Mouse (Mus musculus) hindbrain, embryonic 14.5 days (tissue): ENCODE data around the gene Smtnl2. TPM values are rescaled to one million over a fixed set of nuclear protein-coding genes. Genes with fewer than 3 reads are reported as not detected.
"Not testable (repeated sequence)": the region's sequence is repeated elsewhere in the genome, so short reads cannot be mapped to it uniquely, and the experiment has no call there.

Experiments
- ATAC-seq: fragments of 200-750 bp; cut with Nextera tagmentation; 2 replicates; pipeline ENCODE4 v1.8.0; 2017; ENCODE audit warnings: moderate number of reproducible peaks, mild to moderate bottlenecking, moderate TSS enrichment, moderate library complexity; ENCODE audit not compliant: low FRiP score
- DNase-seq: peaks from one replicate; pipeline ENCODE4 v3.0.0-alpha.2; 2015; ENCODE audit warnings: low spot score
- H3K27ac ChIP-seq: fragments of 300-500 bp; sonication (generic); 2 replicates; pipeline ENCODE4 v1.5.1; 2014; ENCODE audit warnings: mild to moderate bottlenecking, moderate library complexity
- H3K27me3 ChIP-seq: fragments of 300-500 bp; sonication (generic); 2 replicates; pipeline ENCODE4 v1.6.1; 2014; ENCODE audit warnings: mild to moderate bottlenecking, low read length, mixed read lengths; ENCODE audit not compliant: control insufficient read depth, insufficient read depth
- H3K36me3 ChIP-seq: fragments of 300-500 bp; sonication (generic); replicated peaks from 2 replicates; pipeline ENCODE4 v1.6.1; 2014; ENCODE audit not compliant: control insufficient read depth, insufficient read depth
- H3K4me1 ChIP-seq: fragments of 300-500 bp; sonication (generic); replicated peaks from 2 replicates; pipeline ENCODE4 v1.6.1; 2014; ENCODE audit warnings: antibody characterized with exemption, low read length, mixed read lengths; ENCODE audit not compliant: control insufficient read depth, insufficient read depth
- H3K4me2 ChIP-seq: fragments of 300-500 bp; sonication (generic); replicated peaks from 2 replicates; pipeline ENCODE4 v1.6.1; 2014; ENCODE audit warnings: mild to moderate bottlenecking, moderate library complexity
- H3K4me3 ChIP-seq: fragments of 300-500 bp; sonication (generic); replicated peaks from 2 replicates; pipeline ENCODE4 v1.5.1; 2014; ENCODE audit warnings: mild to moderate bottlenecking, low read length
- H3K9ac ChIP-seq: fragments of 300-500 bp; sonication (generic); 2 replicates; pipeline ENCODE4 v1.6.1; 2014
- H3K9me3 ChIP-seq: fragments of 300-500 bp; sonication (generic); 2 replicates; pipeline ENCODE4 v1.6.1; 2016; ENCODE audit warnings: low read length; ENCODE audit not compliant: control insufficient read depth
- WGBS: fragments of 180-500 bp; shearing (Covaris S2); extraction: QIAGEN DNeasy Blood & Tissue Kit; methylation state at CpG from one replicate; pipeline ENCODE4 v1.1.7; 2014; 5-methylcytosine and 5-hydroxymethylcytosine counted together
- polyA plus RNA-seq: library from polyadenylated mRNA; unstranded; fragments of >200 nt; fragmentation: Nextera tagmentation; extraction: Ambion mirVana; gene quantifications from 2 replicates; pipeline ENCODE4 v1.2.1, GENCODE M21; 2014

The Smtnl2 gene
- polyA plus RNA-seq, 1 experiment from 2014 or later = 4.8 TPM

GRCm38 (mm10) chr11:72440965-72441664, 29.6 kb upstream of the Smtnl2 start, which contains the start of gene Mybbp1a:
Gene Mybbp1a (plus strand): TSS chr11:72441355.
- Histone ChIP-seq H3K4me3 (peak within 1 kb of the TSS; percentile 77), H3K36me3 (peaks cover 38% of the 10 kb centered on the region), H3K9me3 (no peaks in the 10 kb centered on the region), H3K4me2 (peak within 1 kb of the TSS; percentile 96), H3K9ac (peak within 1 kb of the TSS; percentile 85), H3K4me1 (peaks cover 9% of the 10 kb centered on the region), H3K27me3 (no peaks in the 10 kb centered on the region), H3K27ac (peak within 1 kb of the TSS; percentile 95)
- ATAC-seq (peak; percentile 94), DNase-seq (peak; percentile 98)
- under 1% methylated on average over 46 of the region's 46 CpGs for WGBS

DNA sequence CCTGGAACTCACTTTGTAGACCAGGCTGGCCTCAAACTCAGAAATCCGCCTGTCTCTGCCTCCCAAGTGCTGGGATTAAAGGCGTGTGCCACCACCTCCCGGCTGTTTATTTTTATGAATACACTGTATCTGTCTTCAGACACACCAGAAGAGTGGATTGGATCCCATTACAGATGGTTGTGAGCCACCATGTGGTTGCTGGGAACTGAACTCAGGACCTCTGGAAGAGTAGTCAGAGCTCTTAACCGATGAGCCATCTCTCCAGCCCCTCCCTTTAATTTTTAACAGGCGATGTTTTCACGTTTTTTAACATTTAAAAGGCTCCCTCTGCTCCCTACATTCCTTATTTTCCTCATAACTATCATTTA, 29.1 kb upstream of the Smtnl2 start:
- peak overlapping the region; percentile 95 for H3K27ac ChIP-seq
- H3K4me2 ChIP-seq = peak overlapping the region; percentile 96
- peak overlapping the region; percentile 77 for H3K4me3 ChIP-seq
- not testable (repeated sequence) for H3K9me3 ChIP-seq, ATAC-seq, H3K27me3 ChIP-seq, DNase-seq, H3K4me1 ChIP-seq
- H3K36me3 ChIP-seq = peaks cover 33% of the 10 kb centered on the region
- WGBS = 40% methylated on average over 6 of the region's 6 CpGs
- peak overlapping the region; percentile 85 for H3K9ac ChIP-seq

GRCm38 (mm10) chr11:72438411-72438810, 26.9 kb upstream of the Smtnl2 start:
- Histone ChIP-seq H3K9me3 (no peaks in the 10 kb centered on the region), H3K9ac (no peak overlapping the region), H3K4me1 (peaks cover 9% of the 10 kb centered on the region), H3K4me2 (no peak overlapping the region), H3K27ac (no peak overlapping the region), H3K27me3 (no peaks in the 10 kb centered on the region), H3K4me3 (no peak overlapping the region), H3K36me3 (peaks cover 11% of the 10 kb centered on the region)
- ATAC-seq = no peak
- DNase-seq = no peak
- 77% methylated on average over 4 of the region's 4 CpGs for WGBS

- no peaks in the 10 kb centered on the region for H3K9me3 ChIP-seq
- DNase-seq = no peak
- no peak overlapping the region for H3K9ac ChIP-seq
- H3K4me1 ChIP-seq = peaks cover 2% of the 10 kb centered on the region
- no peaks in the 10 kb centered on the region for H3K36me3 ChIP-seq
- no peak overlapping the region for H3K4me2 ChIP-seq
- ATAC-seq = no peak
- WGBS = 78% methylated on average over 16 of the region's 16 CpGs
- no peak overlapping the region for H3K4me3 ChIP-seq
- no peak overlapping the region for H3K27ac ChIP-seq
- no peaks in the 10 kb centered on the region for H3K27me3 ChIP-seq
Measured at GRCm38 (mm10) chr11:72436756-72437650, 25.5 kb upstream of the Smtnl2 start.

DNA sequence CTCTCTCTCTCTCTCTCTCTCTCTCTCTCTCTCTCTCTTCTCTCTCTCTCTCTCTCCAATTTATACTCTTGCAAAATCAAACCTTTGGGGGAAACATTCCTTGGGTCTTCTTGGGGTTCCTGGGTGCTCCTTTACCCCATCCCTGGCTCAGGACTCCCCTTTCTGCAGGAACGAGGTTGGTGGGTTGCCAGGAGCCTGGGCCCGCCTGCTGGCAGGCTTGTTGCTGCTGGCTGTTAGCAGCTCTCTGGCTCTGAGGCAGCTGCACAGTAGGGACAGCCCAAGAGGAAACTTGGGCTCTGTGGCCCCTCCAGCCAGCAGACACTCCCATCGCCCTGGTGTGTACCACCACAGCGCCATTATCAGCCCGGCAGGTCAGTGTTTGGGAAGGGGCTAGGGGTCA, 24.8 kb upstream of the Smtnl2 start:
- no peak overlapping the region for H3K27ac ChIP-seq
- H3K36me3 ChIP-seq = no peaks in the 10 kb centered on the region
- no peaks in the 10 kb centered on the region for H3K9me3 ChIP-seq
- H3K9ac ChIP-seq = no peak overlapping the region
- ATAC-seq = no peak
- DNase-seq = no peak
- no peak overlapping the region for H3K4me3 ChIP-seq
- WGBS = 66% methylated on average over 5 of the region's 5 CpGs
- H3K27me3 ChIP-seq = no peaks in the 10 kb centered on the region
- no peak overlapping the region for H3K4me2 ChIP-seq
- no peaks in the 10 kb centered on the region for H3K4me1 ChIP-seq

DNA sequence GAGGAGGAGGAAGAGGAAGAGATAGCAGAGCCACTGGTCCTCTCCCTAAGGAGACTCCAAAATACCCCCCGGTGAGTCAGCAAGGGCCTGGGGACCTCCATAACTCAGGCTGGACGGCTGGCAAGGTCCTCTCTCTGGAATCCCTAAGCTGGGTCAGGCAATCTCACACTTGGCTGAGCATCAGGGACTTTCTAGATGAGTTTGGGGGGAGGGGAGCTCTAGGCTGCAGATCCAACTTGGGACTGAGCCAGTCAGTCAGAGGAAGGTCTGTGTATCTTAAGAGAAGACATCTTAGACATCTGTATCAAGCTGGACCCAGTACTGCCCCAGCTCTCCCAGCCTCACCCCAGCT, 24.2 kb upstream of the Smtnl2 start:
- Histone ChIP-seq H3K9ac (no peak overlapping the region), H3K27ac (no peak overlapping the region), H3K27me3 (no peaks in the 10 kb centered on the region), H3K4me2 (no peak overlapping the region), H3K4me1 (no peaks in the 10 kb centered on the region), H3K36me3 (no peaks in the 10 kb centered on the region), H3K9me3 (no peaks in the 10 kb centered on the region), H3K4me3 (no peak overlapping the region)
- DNase-seq (no peak), ATAC-seq (no peak)
- 57% methylated on average over 2 of the region's 2 CpGs for WGBS

DNA sequence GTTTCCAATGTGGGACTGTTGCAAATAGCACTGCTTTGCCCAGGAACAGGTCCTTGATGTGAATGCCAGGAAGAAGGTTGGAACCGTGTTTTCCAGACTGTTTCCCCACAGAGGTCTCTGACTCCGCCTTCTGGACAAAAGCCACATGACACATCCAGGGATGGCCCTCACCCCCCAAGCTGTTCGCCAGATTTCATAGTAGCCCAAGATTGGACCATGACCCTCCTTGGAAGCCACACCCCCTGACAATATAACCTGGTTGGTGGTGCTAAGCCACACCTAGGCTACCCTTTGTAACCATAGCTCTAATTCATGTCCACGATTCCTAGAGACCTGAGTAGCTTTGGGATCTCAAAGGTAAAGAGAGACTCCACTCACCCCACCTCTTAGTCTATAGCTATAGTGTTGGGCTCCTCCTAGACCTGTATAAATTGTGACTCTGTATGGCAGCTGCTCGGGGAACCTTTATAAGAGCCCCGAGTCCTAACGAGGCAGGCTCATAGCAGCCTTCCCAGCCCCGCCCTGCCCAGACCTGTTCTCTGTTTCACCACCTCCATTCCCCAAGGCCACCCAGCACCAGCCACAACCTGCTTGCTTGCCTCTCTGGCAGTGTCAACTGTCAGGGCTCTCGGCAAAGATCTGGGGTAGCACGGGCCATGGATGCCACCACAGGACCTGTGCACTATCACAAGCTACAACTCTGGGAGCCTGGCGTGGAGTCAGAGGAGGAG, 23.6 kb upstream of the Smtnl2 start, which contains the start of gene Ggt6:
Gene Ggt6, plus strand, starts transcription at position 564 of the 731 bp plus-strand sequence.
- no peak within 1 kb of the TSS for H3K27ac ChIP-seq
- no peak within 1 kb of the TSS for H3K9ac ChIP-seq
- no peak for DNase-seq
- H3K9me3 ChIP-seq = no peaks in the 10 kb centered on the region
- H3K4me3 ChIP-seq = no peak within 1 kb of the TSS
- H3K27me3 ChIP-seq = no peaks in the 10 kb centered on the region
- no peaks in the 10 kb centered on the region for H3K4me1 ChIP-seq
- WGBS = 74% methylated on average over 11 of the region's 11 CpGs
- H3K36me3 ChIP-seq = no peaks in the 10 kb centered on the region
- ATAC-seq = no peak
- no peak within 1 kb of the TSS for H3K4me2 ChIP-seq

DNA sequence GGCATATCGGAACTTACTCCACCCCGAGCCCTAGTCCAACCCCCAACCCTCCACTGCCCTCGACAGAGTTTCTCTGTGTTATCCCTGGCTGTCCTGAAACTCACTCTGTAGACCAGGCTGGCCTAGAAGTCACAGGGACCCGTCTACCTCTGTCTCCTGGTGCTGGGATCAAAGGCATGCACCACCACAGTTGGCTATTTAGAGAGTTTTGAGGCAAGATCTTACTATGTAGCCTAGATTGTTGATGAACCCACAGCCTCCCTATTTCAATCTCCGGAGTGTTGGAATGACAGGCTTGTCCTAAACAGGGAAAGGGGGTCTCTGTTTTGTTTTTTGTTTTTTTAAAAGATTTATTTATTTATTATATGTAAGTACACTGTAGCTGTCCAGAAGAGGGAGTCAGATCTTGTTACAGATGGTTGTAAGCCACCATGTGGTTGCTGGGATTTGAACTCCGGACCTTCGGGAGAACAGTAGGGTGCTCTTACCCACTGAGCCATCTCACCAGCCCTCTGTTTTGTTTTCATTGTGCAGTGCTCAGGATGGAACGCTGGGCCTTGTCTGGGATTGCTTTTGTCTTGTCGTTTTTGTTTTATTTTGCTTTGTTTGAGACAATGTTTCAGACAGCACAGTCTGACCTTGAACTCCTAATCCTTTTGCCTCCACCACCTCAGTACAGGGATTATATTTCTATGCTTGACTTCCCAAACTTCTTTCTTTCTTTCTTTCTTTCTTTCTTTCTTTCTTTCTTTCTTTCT, 19.0 kb upstream of the Smtnl2 start:
- not testable (repeated sequence) for H3K4me3 ChIP-seq, ATAC-seq, H3K27me3 ChIP-seq, H3K9me3 ChIP-seq, DNase-seq, H3K9ac ChIP-seq, H3K4me1 ChIP-seq, H3K36me3 ChIP-seq, H3K4me2 ChIP-seq, H3K27ac ChIP-seq
- 64% methylated on average over 9 of the region's 9 CpGs for WGBS
